Mouse (Mus musculus) C2C12 (cell line): ENCODE measurements around the gene Ap1ar.

Experiments used
- CTCF ChIP-seq: IDR thresholded peaks from one replicate; pipeline ENCODE4 v1.5.1; 2011; ENCODE audit not compliant: control insufficient read depth, insufficient read depth, insufficient read length
- MAX ChIP-seq: IDR thresholded peaks from one replicate; pipeline ENCODE4 v1.6.1; 2011; ENCODE audit warnings: mild to moderate bottlenecking, control low read depth
- USF1 ChIP-seq: IDR thresholded peaks from one replicate; pipeline ENCODE4 v1.6.1; 2011; ENCODE audit warnings: low read depth, mild to moderate bottlenecking, control low read depth, moderate library complexity

GRCm38 (mm10) chr3:127835594-127835993, 1.7 kb downstream of the Ap1ar start:
- no peak for TF ChIP-seq CTCF
- TF ChIP-seq USF1: no peak
- no peak for TF ChIP-seq MAX
